Mouse (Mus musculus) forebrain, embryonic 11.5 days (tissue): ENCODE measurements around the gene Atrip. TPM values are rescaled to one million over a fixed set of nuclear protein-coding genes. Genes with fewer than 3 reads are reported as not detected.

Source experiments
- ATAC-seq: fragments of 200-750 bp; cut with Nextera tagmentation; replicated peaks from 2 replicates; pipeline ENCODE4 v1.8.0; 2017; ENCODE audit warnings: moderate TSS enrichment; ENCODE audit not compliant: low FRiP score
- DNase-seq: peaks from one replicate; pipeline ENCODE4 v3.0.0-alpha.2; 2017; ENCODE audit warnings: low spot score
- H3K27ac ChIP-seq: fragments of 300-500 bp; sonication (generic); 2 replicates; pipeline ENCODE4 v1.5.1; 2014; ENCODE audit warnings: low read depth, low read length
- H3K27me3 ChIP-seq: fragments of 300-500 bp; sonication (generic); 2 replicates; pipeline ENCODE4 v1.6.1; 2014; ENCODE audit warnings: mild to moderate bottlenecking, low read length, mixed read lengths; ENCODE audit not compliant: control insufficient read depth, insufficient read depth
- H3K36me3 ChIP-seq: fragments of 300-500 bp; sonication (generic); 2 replicates; pipeline ENCODE4 v1.6.1; 2014; ENCODE audit warnings: mild to moderate bottlenecking, low read length, moderate library complexity, mixed read lengths; ENCODE audit not compliant: control insufficient read depth, insufficient read depth
- H3K4me1 ChIP-seq: fragments of 300-500 bp; sonication (generic); replicated peaks from 2 replicates; pipeline ENCODE4 v1.6.1; 2014; ENCODE audit warnings: low read length, mixed read lengths; ENCODE audit not compliant: control insufficient read depth, insufficient read depth
- H3K4me2 ChIP-seq: fragments of 300-500 bp; sonication (generic); 2 replicates; pipeline ENCODE4 v1.6.1; 2014; ENCODE audit warnings: low read depth, mild to moderate bottlenecking, low read length, moderate library complexity, mixed read lengths; ENCODE audit not compliant: severe bottlenecking
- H3K4me3 ChIP-seq: fragments of 300-500 bp; sonication (generic); 2 replicates; pipeline ENCODE4 v1.5.1; 2014; ENCODE audit warnings: low read depth, low read length
- H3K9ac ChIP-seq: fragments of 300-500 bp; sonication (generic); 2 replicates; pipeline ENCODE4 v1.6.1; 2014; ENCODE audit warnings: low read length
- H3K9me3 ChIP-seq: fragments of 300-500 bp; sonication (generic); 2 replicates; pipeline ENCODE4 v1.6.1; 2016; ENCODE audit warnings: low read length, mixed read lengths; ENCODE audit not compliant: control insufficient read depth
- WGBS: fragments of 180-500 bp; shearing (Covaris S2); extraction: QIAGEN DNeasy Blood & Tissue Kit; methylation state at CpG from one replicate; pipeline ENCODE4 v1.1.7; 2014; 5-methylcytosine and 5-hydroxymethylcytosine counted together
- polyA plus RNA-seq: library from polyadenylated mRNA; unstranded; fragments of >200 nt; fragmentation: Nextera tagmentation; extraction: Ambion mirVana; gene quantifications from 2 replicates; pipeline ENCODE4 v1.2.1, GENCODE M21; 2014

Atrip gene
- polyA plus RNA-seq, 1 experiment from 2014 or later: 32.1 TPM

DNA sequence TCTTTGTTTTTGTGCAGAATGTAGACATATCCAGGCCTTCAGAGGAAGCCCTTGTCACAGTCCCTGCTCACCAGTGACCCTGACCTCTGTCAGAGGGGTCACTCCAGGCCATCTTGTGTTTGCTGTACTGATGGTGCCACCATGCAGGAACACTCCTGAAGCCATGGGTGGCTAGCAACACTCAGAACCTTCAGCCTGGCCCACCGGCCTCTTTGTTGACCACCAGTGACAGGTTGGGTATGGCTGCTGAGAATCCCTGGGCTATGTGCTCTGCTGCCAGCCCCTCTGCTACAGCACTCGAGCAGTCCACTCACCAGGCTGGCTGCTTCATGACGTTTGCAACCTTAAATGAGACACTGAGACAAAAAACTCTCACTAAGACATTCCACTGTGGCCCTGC is 43.6 kb downstream of the Atrip start:
- 81% methylated on average over 3 of the region's 3 CpGs for WGBS
- no peaks in the 10 kb centered on the region for H3K4me1 ChIP-seq
- H3K9me3 ChIP-seq: no peaks in the 10 kb centered on the region
- H3K27ac ChIP-seq: no peak overlapping the region
- no peak overlapping the region for H3K4me3 ChIP-seq
- DNase-seq (no peak), ATAC-seq (no peak)
- no peaks in the 10 kb centered on the region for H3K27me3 ChIP-seq
- no peak overlapping the region for H3K4me2 ChIP-seq
- H3K9ac ChIP-seq: no peak overlapping the region
- H3K36me3 ChIP-seq: no peaks in the 10 kb centered on the region

DNA sequence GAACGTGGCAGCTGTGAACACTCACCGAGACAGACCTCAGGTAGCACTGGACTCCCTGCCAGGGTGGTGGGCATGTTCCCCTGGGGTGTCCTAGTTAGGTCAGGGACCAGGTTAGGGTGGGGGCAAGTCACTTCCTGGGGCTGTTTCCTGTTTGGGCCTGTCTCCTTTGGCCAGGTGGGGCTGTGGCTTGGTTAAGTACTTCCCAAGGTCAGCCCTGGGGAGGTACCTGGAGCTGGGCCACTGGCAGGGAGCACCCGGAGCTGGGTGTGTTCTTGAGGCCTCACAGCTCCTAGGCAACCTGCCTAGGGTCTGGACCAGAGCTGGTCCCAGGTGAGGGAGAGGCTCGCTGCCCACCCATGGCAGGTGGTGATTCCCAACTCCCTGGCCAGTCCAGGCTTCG is 45.0 kb downstream of the Atrip start:
- WGBS: 84% methylated on average over 5 of the region's 5 CpGs
- ATAC-seq: no peak
- DNase-seq: no peak
- no peaks in the 10 kb centered on the region for H3K9me3 ChIP-seq
- H3K9ac ChIP-seq: no peak overlapping the region
- no peaks in the 10 kb centered on the region for H3K36me3 ChIP-seq
- H3K27ac ChIP-seq: no peak overlapping the region
- no peaks in the 10 kb centered on the region for H3K4me1 ChIP-seq
- no peak overlapping the region for H3K4me2 ChIP-seq
- no peaks in the 10 kb centered on the region for H3K27me3 ChIP-seq
- H3K4me3 ChIP-seq: no peak overlapping the region

DNA sequence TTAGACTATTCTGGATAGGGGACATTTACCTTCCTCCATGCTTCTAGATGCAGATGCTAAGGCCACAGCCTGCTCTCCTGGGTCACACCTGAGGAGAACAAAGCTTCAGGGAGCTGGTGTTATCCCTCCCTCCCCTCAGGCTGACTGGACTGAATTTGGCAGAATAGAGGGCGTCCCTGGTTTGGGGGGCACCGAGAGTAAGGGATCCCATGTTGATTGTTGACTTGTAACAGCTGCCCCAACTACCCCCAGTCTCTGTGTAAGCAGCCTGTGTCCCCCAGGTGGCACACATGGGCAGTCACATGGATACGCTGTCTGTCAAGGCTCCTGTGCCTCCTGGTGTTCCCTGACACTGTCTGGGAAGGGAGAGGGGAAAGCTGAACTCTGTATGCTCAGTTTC is 45.5 kb downstream of the Atrip start:
- no peak for DNase-seq
- H3K27me3 ChIP-seq: no peaks in the 10 kb centered on the region
- H3K4me2 ChIP-seq: no peak overlapping the region
- H3K9ac ChIP-seq: no peak overlapping the region
- H3K36me3 ChIP-seq: no peaks in the 10 kb centered on the region
- H3K27ac ChIP-seq: no peak overlapping the region
- ATAC-seq: no peak
- 89% methylated on average over 3 of the region's 3 CpGs for WGBS
- H3K4me1 ChIP-seq: no peaks in the 10 kb centered on the region
- no peak overlapping the region for H3K4me3 ChIP-seq
- no peaks in the 10 kb centered on the region for H3K9me3 ChIP-seq

DNA sequence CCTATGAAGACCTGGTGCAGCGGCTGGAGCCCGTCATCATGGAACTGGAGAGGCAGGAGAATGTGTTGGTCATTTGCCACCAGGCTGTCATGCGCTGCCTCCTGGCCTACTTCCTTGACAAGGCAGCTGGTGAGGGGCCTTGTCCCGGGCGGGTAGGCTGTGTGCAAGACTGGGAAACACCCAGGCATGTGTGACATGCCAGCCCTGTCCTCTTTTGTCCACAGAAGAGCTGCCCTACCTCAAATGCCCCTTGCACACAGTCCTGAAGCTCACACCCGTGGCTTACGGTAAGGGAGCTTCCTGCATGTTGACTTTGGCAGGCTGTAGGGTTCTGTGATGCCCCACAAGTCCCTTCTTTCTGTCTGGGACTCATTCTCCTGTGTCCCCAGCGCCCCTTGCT is 46.4 kb downstream of the Atrip start:
- Histone ChIP-seq H3K4me2 (no peak overlapping the region), H3K4me1 (no peaks in the 10 kb centered on the region), H3K27ac (no peak overlapping the region), H3K36me3 (no peaks in the 10 kb centered on the region), H3K9ac (no peak overlapping the region), H3K27me3 (no peaks in the 10 kb centered on the region), H3K4me3 (no peak overlapping the region), H3K9me3 (no peaks in the 10 kb centered on the region)
- 90% methylated on average over 8 of the region's 8 CpGs for whole genome bisulfite sequencing
- no peak for DNase-seq
- no peak for ATAC-seq

DNA sequence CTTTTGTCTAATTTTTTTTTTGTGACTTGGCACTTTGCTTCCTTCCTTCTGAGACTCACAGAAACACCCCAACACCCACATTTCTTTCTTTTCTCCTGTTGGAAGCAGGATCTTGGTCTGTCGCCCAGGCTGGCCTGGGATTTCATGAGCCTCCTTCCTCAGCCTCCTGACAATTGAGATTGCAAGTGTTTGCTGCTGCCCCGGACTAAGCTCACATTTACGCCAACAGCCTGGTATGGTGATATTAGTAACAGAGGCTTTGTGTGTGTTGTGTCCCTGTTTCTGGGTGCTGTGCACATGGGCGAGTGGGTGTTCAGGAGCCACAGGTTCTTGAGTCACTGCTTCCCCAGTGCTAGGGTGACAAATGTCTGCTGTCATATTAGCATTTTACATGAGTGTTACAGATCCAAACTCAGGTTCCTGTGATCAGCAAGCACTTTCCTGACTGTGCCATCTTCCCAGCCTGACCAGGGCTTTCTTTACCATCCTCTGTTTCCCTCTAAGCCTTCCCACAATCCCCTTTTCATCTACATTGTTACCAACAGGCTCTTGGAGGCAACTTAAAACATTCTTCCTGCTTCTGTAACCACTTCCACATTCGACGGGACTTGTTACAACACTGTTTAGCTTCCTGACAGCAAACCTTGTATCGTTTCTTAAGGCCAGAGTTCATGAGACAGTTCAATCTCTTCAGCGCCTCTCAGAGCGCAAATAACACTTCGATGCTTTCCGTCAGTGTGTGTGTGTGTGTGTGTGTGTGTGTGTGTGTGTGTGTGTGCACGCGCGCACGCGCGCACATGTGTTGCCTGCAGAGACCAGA is 50.8 kb downstream of the Atrip start:
- WGBS: 91% methylated on average over 17 of the region's 17 CpGs
- Histone ChIP-seq H3K9me3 (no peaks in the 10 kb centered on the region), H3K27ac (no peak overlapping the region), H3K4me1 (no peaks in the 10 kb centered on the region), H3K9ac (no peak overlapping the region), H3K4me2 (no peak overlapping the region), H3K27me3 (no peaks in the 10 kb centered on the region), H3K4me3 (no peak overlapping the region), H3K36me3 (no peaks in the 10 kb centered on the region)
- no peak for ATAC-seq
- no peak for DNase-seq

DNA sequence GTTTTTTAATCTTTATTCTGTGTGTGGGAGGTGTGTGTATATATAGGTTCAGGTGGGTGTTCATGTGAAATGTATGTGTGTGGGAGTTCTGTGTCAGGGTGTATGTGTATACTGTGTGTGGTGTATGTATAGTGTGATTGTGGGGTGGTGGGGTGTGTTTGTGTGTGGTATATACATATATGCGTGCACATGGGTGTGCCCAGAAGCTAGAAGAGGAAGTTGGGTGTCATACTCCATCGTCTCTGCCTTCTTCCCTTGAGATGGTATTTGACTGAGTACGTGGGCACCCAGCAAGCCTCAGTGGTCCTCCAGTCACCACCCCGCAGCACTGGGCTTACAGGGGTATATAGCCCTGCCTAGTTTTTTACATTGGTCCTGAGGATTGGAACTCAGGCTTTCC is 52.5 kb downstream of the Atrip start:
- Histone ChIP-seq H3K9ac (no peak overlapping the region), H3K27ac (no peak overlapping the region), H3K9me3 (no peaks in the 10 kb centered on the region), H3K4me3 (no peak overlapping the region), H3K4me1 (no peaks in the 10 kb centered on the region), H3K27me3 (no peaks in the 10 kb centered on the region), H3K36me3 (no peaks in the 10 kb centered on the region), H3K4me2 (no peak overlapping the region)
- DNase-seq: no peak
- WGBS: 90% methylated on average over 4 of the region's 4 CpGs
- no peak for ATAC-seq

DNA sequence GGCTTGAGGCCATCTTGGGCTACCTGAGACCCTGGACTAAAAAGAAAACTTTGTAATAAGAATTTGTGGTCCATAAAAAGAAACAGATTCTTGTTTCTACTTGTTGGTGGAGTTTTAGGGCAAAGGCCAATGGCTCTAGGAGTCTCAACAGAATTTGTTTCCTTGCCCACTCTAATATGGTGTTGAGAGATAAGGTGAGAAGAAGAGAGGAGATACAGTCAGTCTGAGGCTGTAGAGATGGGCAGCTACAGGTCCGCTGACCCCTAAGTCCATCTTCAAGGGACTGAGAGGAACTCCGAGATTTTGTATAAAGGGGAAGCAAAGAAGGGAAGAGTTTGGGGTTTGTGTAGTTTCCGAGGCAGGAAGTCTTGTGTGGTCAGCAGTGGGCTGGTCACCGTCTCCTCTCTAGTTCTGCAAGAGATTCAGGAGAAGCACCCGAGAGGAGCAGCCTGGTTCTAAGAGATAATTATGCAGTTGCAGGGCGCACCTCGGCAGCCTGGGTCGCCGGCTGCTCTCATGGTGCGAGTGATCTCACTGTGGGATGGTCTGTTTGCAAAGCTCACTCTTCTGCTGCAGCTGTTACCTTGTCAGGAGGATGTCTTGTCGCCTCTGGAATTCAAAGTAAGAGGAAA is 56.8 kb downstream of the Atrip start:
- no peaks in the 10 kb centered on the region for H3K4me1 ChIP-seq
- H3K36me3 ChIP-seq: no peaks in the 10 kb centered on the region
- no peaks in the 10 kb centered on the region for H3K9me3 ChIP-seq
- no peak overlapping the region for H3K27ac ChIP-seq
- H3K4me2 ChIP-seq: no peak overlapping the region
- H3K9ac ChIP-seq: no peak overlapping the region
- no peak for ATAC-seq
- no peaks in the 10 kb centered on the region for H3K27me3 ChIP-seq
- 76% methylated on average over 11 of the region's 11 CpGs for WGBS
- H3K4me3 ChIP-seq: no peak overlapping the region
- DNase-seq: no peak

DNA sequence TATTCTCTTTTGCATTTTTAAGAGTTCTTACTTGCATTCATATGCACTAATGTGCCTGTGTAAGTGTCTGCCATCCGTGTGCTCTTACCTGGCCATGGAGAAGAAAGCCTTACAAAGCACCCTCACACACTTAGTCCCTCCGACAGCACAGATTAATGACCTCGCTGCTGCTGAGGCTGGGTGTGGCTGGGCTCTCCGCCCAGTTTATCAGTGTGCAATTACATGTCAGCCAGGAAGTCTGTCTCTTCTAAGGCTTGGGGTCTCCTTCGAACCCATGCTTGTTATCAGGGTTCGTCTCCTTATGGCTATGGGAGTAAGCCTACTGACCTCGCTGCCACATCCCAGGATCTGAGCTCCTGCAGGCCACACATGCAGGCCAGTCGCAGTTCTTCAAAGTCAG is 58.5 kb downstream of the Atrip start:
- no peaks in the 10 kb centered on the region for H3K36me3 ChIP-seq
- no peaks in the 10 kb centered on the region for H3K27me3 ChIP-seq
- no peak overlapping the region for H3K9ac ChIP-seq
- no peak overlapping the region for H3K4me2 ChIP-seq
- H3K4me3 ChIP-seq: no peak overlapping the region
- H3K9me3 ChIP-seq: no peaks in the 10 kb centered on the region
- DNase-seq: no peak
- H3K4me1 ChIP-seq: no peaks in the 10 kb centered on the region
- ATAC-seq: no peak
- WGBS: 83% methylated on average over 8 of the region's 8 CpGs
- H3K27ac ChIP-seq: no peak overlapping the region

DNA sequence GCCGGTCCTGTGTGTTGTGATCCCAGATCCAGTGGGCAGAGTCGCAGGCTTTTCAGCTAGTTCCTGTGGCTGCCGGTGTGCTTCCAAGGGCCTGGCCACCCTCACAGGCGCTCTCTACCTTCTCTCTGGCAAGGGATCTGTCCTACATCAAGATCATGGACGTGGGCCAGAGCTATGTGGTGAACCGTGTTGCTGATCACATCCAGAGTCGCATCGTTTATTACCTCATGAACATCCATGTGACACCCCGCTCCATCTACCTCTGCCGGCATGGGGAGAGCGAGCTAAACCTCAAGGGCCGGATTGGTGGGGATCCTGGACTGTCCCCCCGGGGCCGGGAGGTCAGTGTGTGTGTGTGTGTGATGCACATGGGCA is 63.6 kb downstream of the Atrip start:
- Histone ChIP-seq H3K4me2 (no peak overlapping the region), H3K4me3 (no peak overlapping the region), H3K27me3 (no peaks in the 10 kb centered on the region), H3K4me1 (no peaks in the 10 kb centered on the region; the same call in 1 of the 2 replicates), H3K9me3 (no peaks in the 10 kb centered on the region), H3K9ac (no peak overlapping the region), H3K36me3 (no peaks in the 10 kb centered on the region), H3K27ac (no peak overlapping the region)
- DNase-seq (no peak), ATAC-seq (no peak)
- 92% methylated on average over 14 of the region's 14 CpGs for WGBS
